Mouse (Mus musculus) layer of hippocampus, adult 18-20 months (tissue): ENCODE results near the gene Tarm1. TPM values are rescaled to one million over a fixed set of nuclear protein-coding genes. Genes with fewer than 3 reads are reported as not detected.

ENCODE experiments used
- DNase-seq, 2 experiments: peaks; one replicate each; pipeline ENCODE4 v3.0.0; 2022; ENCODE audit warnings: low spot score in 2 of 2
- total RNA-seq, 2 experiments: library from RNA; stranded (reverse); gene quantifications; 2 replicates each; pipeline ENCODE4 v1.2.3; 2021

Tarm1 gene
- total RNA-seq, 2 experiments from 2014 or later, result not detected

DNA sequence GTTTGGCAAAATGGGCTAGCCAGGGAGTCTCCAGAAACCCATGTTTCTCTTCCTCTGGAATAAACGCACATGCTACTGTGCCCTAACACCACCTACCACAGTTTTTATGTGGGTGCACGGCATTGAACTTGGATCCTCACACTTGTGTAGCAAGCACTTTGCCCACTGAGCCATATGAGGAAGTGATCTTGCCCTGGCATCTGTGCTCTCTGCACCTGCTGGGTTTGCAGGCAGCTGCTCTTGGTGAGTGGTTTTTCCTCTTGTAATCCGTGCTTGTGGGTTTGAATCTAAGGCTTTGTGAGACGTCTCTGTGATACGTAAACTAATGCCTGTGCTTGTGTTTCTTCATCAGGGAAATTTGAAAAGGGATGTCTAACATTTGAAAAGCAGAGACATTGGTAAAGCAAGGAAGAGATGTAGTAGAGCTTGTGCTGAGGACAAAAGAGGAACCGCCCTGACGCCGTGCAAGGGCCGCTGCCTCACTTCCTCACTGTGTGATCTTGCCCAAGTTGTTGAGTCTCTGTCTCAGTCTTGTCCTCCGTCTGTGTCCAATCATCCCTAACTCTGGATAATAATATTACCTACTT is 59.9 kb downstream of the Tarm1 start:
- DNase-seq, result no peak

GRCm38 (mm10) chr7:3440526-3440925 is 61.9 kb downstream of the Tarm1 start:
- no peak for DNase-seq

GRCm38 (mm10) chr7:3439984-3440383 is 62.4 kb downstream of the Tarm1 start:
- no peak for DNase-seq

DNA sequence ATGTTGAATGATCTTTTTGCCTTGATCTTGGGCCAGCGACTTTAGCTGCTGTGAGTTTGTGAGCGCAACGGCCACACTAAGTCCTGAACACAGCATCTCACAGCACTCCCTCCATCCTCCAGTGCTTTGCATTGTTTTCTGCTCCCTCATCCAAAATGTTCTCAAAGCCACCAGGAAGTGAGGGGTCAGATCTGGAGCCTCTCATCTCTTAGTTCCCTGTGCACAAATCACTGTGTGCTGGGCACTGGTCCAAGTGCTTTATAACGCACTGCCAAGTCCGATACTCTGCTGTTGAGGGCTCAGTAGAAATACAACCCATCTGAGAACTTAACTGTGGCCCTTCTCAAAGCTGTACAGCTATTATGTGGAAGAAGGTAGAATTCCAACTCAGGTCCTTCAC is 64.5 kb downstream of the Tarm1 start:
- DNase-seq, result no peak

Other genes with a start within 250 kb of the Tarm1 start
- 10 to 100 TPM; 55.4 to 56.7 TPM for gene Myadm, start 213.5 kb downstream of the Tarm1 start, total RNA-seq
- 100 to 1,000 TPM; 486 to 548 TPM for gene Prkcg, start 213.4 kb downstream of the Tarm1 start, total RNA-seq
- gene Cacng7, start 169.7 kb downstream of the Tarm1 start, total RNA-seq, result 100 to 1,000 TPM; 134 to 148 TPM
- 100 to 1,000 TPM; 368 to 411 TPM for gene Cacng8, start 111.9 kb downstream of the Tarm1 start, total RNA-seq
- 1 to 10 TPM; 1.3 to 1.5 TPM for gene Cacng6, start 78.4 kb downstream of the Tarm1 start, total RNA-seq
- 1 to 10 TPM; 1.0 to 1.1 TPM for gene Oscar, start 113.5 kb upstream of the Tarm1 start, total RNA-seq
- gene Ndufa3, start 114.7 kb upstream of the Tarm1 start, total RNA-seq, result 100 to 1,000 TPM; 549 to 603 TPM
- gene Tfpt, start 127.3 kb upstream of the Tarm1 start, total RNA-seq, result 10 to 100 TPM; 39.2 to 44.2 TPM
- 10 to 100 TPM; 49.7 to 55.4 TPM for gene Prpf31, start 127.4 kb upstream of the Tarm1 start, total RNA-seq
- 10 to 100 TPM; 59.1 to 60.6 TPM for gene Cnot3, start 142.6 kb upstream of the Tarm1 start, total RNA-seq
- gene Leng1, start 163.2 kb upstream of the Tarm1 start, total RNA-seq, result 1 to 10 TPM; 5.8 to 6.6 TPM
- 1 to 10 TPM; 5.6 to 6.2 TPM for gene Tmc4, start 174.9 kb upstream of the Tarm1 start, total RNA-seq
- 10 to 100 TPM; 79.6 to 89.9 TPM for gene Tsen34, start 190.2 kb upstream of the Tarm1 start, total RNA-seq
- 100 to 1,000 TPM; 167 to 184 TPM for gene Mboat7, start 190.9 kb upstream of the Tarm1 start, total RNA-seq
- 100 to 1,000 TPM; 390 to 414 TPM for gene Rps9, start 201.4 kb upstream of the Tarm1 start, total RNA-seq
- gene Pirb, start 217.8 kb upstream of the Tarm1 start, total RNA-seq, result under 1 TPM in 1 of 2 experiments, not detected in 1; 0.15 TPM